Mouse (Mus musculus) cerebellum, adult (tissue): ENCODE data around the gene Duox1.
A peak's percentile ranks its signal among the peaks of the same experiment; 100 is the strongest.

ENCODE experiments used
- ATAC-seq: cut with Nextera tagmentation; 2 replicates; pipeline ENCODE4 v1.9.2; 2017; ENCODE audit warnings: mild to moderate bottlenecking, moderate library complexity, mixed read lengths; ENCODE audit not compliant: insufficient number of reproducible peaks, low FRiP score, low TSS enrichment

Gene Duox1

DNA sequence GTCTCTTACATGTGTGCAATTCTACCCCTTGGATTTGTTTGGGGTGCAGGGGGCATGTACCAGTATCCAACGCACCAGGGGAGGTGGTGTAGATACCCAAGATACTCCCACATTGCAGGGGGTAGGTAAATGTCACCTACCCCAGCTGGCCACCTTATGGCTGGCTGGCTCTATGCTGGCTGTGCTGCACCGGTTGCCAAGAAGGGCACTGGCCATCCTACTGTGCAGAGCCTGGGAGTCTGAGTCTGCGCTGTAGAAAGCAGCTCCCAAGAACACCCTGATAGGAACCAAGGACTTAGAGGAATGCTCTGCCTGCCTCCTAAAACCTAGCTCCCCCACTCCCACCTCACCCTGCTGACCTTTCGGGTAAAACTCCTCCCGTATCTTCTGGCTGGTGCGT is 37.5 kb downstream of the Duox1 start:
- no peak; the same call in 1 of the 2 replicates for ATAC-seq

DNA sequence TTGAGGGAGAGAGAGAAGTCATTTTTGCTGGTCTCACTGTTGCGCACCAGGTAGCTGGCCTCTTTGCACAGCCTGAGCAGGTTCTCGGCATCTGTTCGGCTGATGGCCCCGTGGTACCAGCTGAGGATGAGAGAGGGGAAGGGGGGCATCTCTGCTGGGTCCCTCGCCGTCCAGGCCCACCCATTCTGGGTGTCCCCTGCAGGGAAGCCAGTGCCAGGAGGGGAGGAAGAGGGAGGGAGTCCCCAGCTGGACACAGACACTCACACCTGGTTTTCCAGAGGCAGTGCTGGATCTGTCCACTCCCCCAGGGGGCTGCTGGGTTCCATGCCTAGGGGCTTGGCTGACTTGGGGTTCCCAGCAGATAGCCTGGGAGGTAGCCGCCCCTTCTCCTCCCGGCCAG is 38.3 kb downstream of the Duox1 start:
- ATAC-seq, result no peak

DNA sequence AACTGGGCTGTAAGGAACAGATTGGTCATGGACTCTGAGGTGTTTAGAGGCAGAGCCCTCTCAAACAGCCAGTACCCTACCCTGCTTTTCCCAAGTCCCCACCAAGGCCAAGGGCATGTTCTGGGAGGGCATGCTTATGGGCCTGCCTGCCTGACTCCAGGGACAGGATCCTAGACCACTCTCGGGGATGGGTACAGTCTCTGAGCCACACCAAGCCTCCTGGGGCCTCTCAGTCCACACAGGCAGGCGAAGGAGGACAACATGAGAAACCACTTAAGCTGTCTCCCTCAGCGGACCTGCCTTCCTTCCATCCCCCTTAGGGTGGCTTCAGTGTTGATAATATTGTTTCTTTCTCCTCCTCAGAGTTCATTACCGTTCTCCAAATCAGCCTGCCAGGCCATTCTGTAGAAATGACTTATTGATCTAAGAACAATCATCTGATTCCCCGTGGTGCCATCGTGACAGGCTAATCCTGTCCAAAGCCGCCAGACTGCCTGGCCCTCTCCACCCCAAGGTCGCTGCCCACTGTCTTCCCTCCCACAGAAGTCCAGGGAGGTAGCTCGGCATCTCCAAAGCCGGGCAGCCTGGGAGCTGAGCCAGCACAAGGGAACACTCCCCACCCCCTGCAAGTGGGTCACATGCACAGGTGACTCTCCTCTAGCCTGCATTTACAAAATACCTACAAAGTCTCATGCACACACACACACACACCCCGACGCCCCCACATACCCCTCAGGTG is 38.9 kb downstream of the Duox1 start:
- ATAC-seq, result peak; percentile 32; the same call in 1 of the 2 replicates

DNA sequence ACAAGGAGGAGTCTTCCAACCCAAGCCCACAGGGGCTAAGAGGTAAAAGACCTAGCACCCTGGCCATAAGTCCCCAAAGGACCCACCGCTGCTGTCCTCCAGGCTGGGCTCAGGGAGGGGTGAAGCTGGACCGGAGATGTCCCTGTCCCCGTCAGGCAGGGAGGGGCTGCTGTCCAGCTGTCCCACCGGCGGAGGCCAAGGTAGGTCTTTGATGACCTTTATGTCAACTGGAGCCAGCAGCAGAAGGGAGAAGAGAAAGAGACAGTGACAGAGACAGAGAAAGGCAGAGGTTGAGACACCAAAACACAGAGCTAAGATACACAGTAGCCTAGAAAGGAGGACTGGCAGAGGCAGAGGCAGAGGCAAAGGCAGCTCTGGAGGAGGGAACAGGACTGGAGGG is 39.9 kb downstream of the Duox1 start:
- ATAC-seq, result no peak

DNA sequence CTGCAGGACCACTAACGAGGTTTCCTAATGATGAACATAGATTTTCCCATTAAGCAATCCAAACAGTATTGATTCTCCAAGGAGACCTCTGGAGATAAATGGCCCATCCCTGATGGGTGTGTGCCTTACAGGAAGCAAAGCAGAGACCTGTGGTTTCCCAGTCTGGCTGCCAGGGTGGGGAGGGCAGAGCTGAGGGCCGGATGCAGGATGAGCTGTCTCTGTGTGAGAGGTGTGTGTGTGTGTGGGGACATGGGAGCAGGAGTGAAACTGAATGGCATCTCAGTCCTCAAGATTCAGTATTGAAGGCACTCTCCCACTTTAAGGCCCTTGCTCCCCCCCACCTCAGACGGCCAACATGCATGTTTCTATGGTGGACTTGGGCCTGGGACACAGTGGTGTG is 40.7 kb downstream of the Duox1 start:
- ATAC-seq, result no peak

DNA sequence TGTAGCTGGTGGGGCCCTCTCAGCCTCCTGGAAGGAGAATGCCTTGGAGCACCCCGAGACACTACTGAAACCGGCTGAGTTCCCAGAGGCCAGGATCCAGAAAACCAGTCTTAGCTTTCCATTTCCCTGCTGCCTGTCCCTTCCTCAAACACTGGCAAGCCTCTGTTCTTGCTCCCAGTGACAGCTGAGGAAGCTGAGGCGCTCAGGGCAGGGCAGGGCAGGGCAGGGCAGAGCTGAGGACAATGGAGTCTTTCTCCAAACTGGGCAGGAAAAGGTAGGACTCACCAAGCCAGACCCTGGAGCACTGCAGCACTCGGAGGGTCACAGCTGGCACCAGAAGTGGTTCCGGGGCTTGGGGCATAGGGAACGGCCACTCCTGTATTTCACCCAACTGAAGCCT is 44.8 kb downstream of the Duox1 start:
- ATAC-seq, result no peak

DNA sequence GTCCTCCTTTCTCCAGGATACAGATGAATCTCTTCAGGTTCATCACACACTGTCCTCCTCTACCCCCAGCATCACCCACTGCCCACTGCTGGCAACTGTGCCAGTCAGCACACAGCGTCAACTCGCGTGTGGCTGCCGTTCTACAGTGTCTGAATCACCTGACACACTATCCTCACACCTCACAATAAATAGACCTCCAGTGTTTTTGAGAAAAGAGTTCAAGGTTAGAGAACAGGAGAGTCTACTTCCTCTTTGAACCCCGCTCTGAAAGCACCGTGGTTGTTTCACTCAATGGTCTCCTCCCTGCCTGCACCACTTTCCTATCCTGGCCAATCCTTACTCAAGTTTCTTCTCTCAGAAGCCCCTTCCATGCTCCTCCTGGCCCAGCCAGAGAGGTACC is 45.7 kb downstream of the Duox1 start:
- ATAC-seq, result no peak

DNA sequence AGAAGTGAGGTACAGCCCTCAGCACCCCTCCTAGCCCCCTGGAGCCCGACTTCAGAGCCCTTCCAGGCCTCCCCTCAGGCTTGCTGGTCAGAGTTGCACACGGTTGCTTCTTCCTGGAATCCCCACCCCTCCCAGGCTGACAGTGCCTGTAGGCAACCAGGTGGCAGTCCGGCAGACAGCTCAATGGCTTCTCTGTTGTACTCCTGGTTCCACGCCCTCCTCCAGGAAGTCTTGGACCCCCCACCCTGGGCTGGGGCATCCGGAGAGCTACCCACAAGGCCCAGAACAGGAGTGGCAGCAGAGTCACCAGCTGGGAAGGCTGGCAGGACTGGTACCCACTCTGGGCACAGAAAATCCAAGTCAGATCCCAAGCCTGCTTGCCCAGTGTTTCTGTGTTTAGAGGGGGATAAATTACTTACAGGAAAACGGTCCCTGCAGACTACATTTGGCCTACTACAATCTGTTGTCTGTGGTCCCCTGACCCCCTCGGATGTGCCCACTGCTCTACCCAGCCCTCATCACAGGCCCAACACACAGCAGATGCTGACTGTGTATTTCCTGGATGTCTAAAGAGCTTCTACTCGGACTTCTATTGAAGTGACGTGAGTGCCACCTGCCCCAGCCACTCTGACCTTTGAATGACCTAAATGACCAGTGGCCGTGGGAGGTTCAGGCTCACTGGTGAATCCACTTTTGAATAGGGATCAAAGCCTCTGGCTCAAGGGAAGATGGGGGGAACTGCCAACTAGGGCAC is 46.6 kb downstream of the Duox1 start:
- ATAC-seq, result no peak

DNA sequence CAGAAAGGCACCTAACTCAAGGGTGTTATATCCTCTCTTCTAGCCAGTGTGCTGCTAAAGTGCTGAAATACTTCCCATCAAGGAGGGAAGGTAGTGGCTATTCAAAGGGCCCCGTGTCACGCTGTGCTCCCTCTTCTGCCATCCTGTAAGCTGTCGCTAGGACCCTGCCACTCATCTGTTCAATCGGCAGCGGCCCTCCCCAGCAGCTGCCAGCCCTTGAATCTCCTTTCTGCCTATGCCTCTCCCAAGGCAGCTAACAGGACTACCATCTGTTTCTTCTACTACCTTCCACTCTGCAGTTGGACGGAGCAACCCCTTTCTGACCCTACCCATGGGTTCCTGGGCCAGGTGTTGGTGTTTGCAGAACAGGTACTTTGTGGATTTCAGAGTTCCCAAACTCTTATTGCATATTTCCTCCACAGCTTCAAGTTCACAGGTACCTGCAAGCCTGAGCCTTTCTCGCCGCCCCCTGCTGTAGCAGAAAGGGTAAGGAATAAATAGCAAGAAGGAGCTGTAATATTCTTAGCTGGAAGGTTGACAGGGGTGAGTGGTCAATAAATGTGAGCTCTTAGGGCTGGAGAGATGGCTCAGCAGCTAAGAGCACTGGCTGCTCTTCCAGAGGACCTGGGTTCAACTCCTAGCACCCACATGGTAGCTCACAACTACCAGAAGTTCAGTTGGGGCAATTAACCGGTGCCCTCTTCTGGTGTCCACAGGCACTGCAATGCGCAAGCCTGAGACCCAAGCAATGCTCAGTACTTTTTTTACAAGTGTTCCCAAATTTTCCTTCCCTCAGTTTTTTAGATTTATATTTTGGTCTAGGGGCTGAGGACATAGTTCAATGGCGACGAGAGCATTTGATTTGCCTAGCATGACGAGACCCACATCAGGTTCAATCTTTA is 47.4 kb downstream of the Duox1 start:
- no peak for ATAC-seq

DNA sequence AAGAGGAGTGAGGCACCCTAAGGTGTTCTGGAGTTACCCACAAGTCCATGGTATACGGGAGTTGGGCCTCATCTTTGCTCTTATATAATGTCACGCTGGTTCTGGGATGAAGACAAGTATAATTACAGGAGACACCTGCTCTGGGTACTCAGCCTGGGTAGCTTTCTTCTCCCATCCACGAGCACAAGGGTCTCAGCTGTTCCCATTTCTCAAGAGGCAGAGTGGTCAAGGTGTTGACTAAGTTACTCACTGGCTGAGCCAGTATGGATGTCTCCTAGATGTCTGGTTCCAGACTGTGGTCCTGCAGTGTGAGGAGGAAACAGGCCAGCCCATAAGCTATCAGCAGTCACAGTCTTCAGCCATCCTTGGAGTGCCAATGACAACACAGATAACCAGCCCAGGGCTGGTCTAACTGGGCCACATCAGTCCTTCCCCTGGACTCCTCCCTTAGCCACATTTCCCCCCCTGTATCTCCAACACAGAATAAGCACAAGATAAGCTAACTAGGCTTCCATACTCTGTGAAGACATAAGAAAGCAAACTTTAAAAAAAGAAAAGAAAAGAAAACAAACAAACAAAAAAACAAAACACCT is 49.0 kb downstream of the Duox1 start:
- ATAC-seq, result no peak

DNA sequence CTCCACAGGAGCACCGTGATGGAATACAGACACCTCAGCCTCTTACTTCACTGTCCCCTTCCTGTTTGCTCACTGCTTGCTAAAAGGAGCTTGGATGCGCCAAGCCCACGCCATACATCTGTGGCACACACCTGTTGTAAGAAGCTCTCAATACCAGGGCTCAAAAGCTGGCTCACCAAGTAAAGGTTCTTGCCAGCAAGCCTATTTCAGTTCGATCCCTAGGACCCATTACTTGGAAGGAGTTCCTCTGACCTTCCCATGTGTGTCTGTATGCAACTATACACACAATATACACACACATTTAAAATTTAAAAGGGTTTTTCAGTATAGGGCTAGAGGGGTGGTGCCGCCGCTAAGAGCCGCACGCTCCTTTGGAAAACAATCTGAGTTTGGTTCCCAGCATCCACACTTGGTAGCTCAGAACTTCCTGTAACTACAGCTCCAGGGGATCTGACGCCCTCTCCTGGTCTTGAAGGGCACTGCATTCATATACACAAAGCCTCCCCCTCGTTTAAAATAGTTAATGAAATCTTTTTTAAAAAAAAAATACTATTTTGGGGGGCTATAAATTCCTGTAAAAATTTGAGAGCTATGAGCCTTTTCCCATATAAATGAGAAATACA is 49.9 kb downstream of the Duox1 start:
- ATAC-seq, result no peak

DNA sequence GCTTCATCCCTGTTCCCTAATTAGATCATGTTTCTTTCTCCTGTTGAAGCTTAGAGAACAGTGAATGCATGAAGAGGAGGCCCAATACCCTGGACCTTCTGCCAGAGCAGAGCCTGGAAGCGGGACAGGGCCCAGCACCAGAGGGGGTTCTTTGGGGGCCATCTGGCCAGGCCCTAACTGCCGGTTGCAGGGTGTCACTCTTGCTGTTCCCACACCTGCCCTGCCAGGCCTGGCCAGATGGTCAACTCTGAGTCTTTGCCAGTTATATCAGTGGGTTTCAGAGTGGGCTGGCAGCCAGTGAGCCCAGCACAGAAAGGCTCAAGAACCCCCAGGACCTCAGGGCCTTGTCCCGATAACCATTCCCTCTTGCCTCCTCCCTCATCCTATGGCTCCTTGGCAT is 50.6 kb downstream of the Duox1 start:
- ATAC-seq, result peak; percentile 54

DNA sequence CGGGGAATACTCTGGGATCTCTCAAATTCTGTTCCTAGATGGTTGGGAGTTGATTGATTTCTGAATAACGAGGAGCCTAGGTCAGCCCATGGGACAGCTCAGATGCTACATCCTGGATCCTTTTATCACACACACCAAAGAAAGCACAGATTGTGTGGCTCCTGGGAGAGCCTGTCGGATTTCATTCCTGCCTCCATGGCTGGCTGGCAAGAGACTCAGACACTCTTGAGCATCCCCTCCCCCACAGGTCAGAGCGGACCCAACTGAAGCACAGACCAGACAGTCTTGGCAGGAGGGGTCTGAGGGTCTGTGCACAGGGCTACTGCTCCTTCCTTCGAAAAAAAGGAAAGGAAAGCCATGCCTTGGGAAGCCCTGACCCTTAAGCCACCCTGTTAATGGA is 51.2 kb downstream of the Duox1 start:
- ATAC-seq, result peak; percentile 21; the same call in 1 of the 2 replicates

DNA sequence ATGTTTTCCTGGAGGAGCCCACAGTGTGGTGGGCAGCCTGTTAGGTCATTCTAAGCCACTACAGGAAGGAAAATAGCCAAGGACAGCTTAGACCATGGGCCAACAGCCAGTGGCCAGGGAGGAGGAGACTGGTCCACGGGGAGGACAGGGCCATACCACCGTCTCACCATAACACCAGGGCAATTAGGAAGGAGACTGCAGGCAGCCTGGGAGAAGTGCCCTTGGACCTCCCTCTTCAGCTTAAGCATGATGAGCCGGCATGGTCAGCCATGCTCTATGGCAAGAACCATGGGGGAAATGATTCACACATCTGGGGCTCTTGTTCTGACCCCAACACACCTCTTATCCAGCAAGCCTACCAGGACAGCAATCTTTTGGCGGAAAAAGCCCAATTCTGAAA is 51.7 kb downstream of the Duox1 start:
- peak; percentile 33; the same call in 1 of the 2 replicates for ATAC-seq

DNA sequence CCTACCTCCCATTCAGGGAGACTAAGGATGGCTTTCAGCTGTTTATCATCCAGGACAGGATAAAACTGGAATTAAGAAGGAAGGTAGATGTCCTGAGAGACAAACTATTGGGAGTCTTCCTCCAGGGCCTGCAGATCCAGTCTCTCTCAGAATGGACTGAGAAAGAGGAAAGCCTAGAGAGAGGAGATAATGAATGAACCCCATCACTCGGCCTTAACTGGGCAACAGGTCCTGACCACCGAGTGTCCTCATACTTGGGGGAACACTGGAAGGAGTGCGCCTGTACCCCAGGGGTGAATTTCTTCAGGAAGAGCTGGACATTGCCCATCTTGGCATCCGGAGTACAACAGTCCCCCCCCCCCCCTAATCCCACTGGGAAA is 52.2 kb downstream of the Duox1 start:
- no peak for ATAC-seq

DNA sequence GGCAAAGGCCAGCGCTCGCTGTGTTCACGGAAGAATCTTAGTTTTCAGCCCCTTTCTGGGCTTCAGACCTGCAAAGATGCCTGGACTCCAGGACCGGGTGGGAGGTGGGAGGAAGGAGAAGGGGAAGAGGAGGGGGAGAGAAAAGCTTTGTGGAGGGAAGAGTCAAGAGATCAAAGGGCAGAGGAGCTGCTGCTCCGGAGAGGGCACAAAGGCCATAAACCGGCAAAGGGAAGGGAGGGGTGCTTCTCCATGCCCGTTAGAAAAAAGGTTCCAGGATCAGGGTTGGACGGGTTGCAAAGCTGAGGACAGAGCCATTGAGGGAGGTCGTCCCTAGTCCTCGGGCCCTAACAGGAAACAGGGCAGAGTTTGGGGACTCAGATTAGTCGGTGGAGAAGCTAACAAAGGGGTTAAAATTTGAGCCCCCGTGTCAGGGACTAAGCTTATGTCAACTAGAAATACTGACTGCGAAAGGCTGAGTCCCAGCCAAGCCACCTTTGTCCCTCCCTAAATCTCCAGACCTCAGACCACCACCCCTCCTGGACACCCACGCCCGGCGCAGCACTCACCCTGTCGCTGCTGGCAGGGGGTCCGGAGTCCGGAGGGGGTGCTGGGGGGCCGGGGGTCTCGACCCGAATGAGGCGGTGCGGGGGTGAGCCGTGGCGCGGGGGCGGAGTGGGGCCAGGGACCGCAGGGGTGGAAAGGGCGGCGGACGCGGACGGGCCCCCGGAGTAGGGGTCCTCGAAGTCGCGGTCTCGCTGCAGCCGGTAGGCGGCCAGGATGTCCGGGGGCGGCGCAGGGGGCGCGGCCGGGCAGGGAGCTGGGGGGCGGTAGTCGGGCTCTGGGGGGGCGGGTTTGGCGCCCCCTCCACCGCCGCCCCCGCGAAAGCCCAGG is 52.9 kb downstream of the Duox1 start:
- ATAC-seq, result no peak

DNA sequence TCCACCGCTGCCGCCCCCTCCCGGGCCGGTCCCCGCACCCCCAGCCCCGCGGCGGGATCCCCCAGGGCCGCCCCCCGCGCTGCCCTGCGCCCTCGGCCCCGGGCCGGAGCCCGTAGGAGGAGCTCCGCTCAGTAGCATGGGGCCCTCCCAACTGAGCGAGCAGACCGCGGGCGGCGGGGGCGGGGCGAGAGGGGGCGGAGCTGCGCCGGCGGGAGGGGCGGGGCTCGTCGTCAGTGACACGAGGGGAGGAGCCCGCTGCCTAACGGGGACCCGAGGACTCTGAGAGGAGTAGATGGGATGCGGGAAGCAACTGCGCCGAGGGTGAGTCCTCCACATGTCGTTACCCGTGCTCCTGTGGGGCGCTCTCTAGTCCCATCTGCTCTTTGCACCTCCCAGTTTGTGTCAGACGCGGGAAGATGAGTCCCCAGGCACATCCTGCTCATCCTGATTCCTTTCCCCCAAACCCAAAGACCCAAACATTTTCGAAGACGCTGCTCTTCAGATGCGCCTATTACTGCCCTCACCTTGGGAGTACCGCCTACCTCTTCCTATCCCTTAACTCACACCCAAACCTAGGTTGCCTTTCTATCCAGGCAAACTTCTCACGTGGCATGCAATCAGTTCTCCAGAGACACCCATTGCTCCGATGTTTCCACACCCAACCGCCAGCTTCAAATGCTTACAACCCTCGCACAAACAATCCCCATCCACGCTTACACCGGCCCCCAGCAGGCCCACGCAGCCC is 53.7 kb downstream of the Duox1 start, which contains the start of gene Shf:
Shf (minus strand) TSS at position 168 of the 745 bp plus-strand sequence.
- peak; percentile 68 for ATAC-seq

DNA sequence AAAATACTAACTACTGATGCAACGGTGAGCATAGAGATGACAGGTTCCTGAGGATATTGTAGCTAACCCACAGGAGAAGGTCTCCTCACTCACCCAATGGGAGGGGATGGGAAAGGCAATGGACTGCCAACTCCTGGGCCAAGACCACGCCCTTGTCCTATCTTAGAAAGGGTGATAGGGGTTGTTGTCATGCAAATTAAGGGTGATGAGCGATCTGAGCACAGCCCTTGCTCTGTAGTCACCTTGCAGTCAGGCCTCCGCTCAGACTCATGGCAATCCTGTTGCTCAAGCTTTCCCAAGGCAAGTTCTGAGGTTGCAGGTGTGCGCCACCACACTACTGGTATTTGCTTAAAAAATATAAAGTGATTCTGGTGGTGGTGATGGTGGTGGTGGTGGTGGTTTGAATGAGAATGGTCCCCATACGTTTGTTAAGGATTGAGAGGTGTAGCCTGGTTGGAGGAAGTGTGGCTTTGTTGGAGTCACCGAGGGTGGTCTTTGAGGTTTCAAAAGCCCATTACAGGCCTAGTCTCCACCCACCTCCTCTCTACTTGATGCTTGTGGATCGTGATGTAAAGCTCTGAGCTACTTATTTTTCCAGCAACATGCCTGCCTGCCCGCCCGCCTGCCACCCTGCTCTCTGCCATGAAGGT is 54.8 kb downstream of the Duox1 start:
- no peak for ATAC-seq
